Mouse (Mus musculus) stomach, postnatal 0 days (tissue): ENCODE data around the gene Tmem268.

ENCODE experiments used
- CTCF ChIP-seq: IDR thresholded peaks from 2 replicates; pipeline ENCODE4 v1.5.1; 2016; ENCODE audit warnings: antibody characterized with exemption, low read depth, mild to moderate bottlenecking, moderate library complexity
- EP300 ChIP-seq: optimal IDR thresholded peaks from 2 replicates; pipeline ENCODE3; 2016; ENCODE audit warnings: antibody characterized with exemption

DNA sequence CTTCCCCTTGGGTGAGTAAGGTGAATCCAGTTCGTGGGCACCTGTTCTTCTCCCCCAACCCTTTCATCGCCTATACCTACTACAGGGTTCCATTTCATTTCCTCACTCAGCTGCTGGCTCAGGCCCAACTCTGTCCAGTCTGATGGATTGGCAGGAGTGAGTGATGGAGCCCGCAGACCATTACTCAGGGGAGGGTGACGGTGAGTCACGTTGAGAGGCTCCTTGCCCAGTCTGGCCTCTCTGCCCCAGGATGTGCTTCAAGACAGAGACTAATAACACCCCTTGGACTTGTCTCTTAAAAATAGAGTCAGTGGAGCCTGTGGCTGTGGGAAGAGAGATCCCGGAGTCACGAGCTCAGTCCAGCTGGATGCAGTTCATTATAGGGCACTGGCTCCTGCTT, 28.2 kb upstream of the Tmem268 start:
- TF ChIP-seq CTCF: no peak
- no peak for TF ChIP-seq EP300
